Mouse (Mus musculus): ENCODE results near the gene Nrxn1. TPM values are rescaled to one million over a fixed set of nuclear protein-coding genes. Genes with fewer than 3 reads are reported as not detected.
"Not testable (repeated sequence)": the region's sequence is repeated elsewhere in the genome, so short reads cannot be mapped to it uniquely, and the experiment has no call there.

Nrxn1 gene
- total RNA-seq, 4 experiments from 2014 or later, result 1.3 to 3.6 (median 2.6) TPM

DNA sequence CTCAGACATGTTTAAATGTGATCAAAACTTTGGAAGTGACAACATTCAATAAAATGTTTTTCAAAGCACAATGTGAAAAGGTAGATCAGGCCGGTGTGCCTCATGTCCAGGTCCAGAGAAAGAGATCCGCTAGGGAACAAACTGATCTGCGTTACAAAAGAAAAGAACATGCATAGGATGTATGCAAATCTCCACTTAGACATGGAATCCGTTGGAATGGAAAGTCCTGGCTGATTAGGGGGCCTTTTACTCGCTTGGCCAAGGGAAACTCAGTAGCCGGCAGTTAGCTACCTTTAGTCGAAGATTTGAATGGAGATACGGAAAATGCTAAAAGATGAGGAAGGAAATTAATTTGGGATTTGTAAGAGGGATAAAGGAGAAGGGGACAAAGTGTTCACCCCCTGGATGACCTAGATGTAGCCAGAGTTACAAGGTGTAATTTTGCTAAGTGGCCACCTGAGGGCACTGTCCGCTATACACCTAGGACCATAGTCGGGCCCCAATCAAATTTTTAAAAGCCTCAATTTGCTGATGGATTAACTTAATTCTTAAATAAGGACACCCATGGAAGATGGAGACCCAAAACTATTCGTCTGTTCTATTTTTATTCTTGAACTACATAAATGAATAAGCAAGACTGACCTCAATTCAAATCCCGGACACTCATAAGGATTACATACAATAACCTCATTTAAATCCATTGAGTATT is 508.9 kb downstream of the Nrxn1 start:
- DNase-seq (ENCODE audit: low spot score), result no peak

DNA sequence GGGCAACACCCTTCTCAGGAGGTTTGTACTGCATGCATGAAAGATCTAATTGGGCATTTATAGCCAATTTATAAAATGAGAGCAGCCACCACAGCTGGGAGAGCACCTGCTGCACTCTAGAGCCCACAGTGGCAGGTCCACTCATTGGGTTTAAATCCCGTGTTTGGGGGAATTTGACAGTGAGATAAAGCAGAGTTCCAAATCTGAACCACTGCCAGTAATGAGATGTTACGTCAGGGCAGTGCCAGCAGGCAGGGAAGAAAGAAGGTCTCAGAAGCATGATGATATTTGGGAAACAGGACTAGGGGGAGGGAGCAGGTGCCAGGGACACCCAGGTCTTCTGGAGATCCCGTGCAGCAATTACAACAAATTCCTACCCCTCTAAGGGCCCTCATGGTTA is 509.7 kb downstream of the Nrxn1 start:
- DNase-seq (ENCODE audit: low spot score), result no peak

DNA sequence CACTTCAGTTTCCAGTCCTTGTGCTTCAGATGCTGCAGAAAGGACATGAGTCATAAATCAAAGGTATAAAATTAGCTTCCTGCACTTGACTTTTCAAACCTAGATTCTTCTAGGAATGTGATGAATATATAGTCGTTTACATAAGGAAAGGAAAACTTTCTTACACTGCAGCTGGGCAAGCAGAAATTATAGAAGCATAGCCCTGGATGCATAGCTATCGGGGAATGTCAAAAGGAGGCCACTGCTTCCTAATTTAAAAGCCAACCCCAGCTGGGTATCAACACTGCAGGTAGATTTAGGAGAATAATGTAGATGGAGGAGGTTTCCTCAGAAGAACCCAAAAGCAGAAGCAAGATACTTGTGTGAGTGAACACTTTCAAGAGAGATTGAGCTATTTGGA is 523.0 kb downstream of the Nrxn1 start:
- no peak for DNase-seq (ENCODE audit: low spot score)

DNA sequence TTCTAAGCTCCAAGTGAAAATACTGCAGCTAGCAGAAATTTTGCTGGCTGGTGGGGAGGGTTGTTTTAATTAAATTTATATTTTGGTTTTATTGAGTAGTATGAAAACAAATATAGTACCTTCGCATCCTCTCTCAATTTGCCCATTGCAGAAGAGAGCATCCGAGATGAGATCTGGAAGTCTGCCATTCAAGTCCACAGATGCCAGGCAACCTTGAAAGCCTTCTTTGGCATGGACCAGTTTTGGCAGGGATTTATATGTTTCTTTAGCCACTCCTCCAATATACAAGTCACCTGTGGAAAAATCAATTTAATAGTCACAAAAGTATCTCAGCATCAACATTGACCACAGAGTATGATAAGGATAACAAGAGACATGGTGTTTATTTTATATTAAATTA is 527.7 kb downstream of the Nrxn1 start:
- DNase-seq (ENCODE audit: low spot score), result no peak

DNA sequence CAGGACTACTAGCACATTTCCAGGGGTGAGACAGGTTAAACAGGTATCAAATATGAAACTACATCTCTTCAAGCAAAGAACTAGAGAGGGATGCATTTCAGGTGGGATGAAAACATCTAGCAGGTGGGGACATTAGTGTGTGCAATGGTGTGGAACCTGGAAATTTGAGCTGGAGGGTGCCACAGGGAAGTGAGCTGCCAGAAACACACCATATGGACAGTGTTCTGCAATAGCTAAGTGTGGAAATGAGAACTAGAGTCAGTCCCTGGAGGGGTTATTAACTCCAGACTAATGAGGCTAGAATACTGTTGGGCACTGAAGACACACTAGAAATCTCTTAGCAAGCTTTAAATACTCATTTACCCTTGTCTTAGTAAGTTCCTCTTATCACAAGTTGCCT is 536.5 kb downstream of the Nrxn1 start:
- no peak for DNase-seq (ENCODE audit: low spot score)

DNA sequence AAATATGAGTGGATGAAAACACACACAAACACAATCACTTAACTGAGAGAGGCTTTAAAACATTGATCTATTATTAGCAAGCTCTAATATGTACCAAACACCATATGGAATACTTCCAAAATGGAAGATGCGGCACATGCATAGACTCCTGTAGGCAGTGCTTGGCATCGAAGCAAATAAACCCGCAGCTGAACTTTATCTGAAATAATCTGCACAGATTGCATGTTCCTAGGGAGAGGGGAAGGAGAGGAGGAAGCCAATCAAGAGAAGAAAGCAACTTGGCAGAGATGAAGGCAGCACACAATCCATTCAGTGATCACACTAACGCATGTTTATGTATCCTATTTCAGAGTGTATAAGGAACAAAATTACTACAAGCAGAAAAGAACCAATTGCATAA is 542.5 kb downstream of the Nrxn1 start:
- no peak for DNase-seq (ENCODE audit: low spot score)

DNA sequence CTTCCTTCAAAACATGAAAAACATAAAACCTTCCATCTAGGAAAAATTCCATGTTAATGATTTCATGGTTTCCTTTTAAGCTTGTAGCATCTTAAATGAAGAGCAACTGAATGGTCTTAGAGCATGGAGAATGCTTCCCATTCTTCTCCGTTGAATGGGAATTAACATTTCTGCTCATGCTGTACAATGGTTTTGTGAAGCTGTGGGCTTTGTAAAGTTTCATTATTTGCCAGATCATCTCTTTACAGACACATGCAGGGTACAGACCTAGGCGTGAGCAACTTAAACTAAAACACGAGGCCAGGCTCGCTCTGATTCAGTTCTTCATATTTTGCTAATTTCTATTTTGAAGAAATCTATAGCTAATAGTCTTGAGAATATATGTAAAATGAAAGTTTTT is 546.1 kb downstream of the Nrxn1 start:
- no peak for DNase-seq (ENCODE audit: low spot score)

DNA sequence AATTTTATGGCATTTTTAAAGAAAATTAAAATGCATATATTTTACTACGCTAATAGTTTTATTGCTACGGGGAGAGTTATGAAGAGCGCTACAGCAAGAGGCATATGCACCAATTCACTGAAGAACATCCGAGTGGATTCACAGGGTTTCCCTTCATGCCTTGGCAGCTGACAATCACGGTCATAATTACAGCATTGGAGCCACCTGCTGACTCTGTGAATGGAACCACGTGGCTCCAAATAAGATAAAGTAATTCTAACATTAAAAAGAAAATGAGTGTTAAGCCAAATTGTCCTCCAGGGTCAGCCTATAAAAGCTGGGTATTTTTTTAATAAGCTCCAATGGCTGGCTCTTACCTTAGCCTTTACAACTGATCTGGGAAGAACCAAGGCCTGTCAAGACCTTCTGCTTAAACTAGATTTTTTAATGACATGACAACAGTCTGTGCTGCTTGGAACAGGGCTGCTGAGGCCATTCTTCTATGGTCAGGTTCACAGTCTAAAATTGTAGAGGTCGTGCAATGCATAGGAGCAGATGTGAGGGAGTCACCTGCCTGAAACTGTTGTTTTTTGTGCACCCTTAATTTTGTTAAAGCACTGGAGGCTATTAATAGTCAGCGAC is 548.1 kb downstream of the Nrxn1 start:
- DNase-seq (ENCODE audit: low spot score), result no peak

DNA sequence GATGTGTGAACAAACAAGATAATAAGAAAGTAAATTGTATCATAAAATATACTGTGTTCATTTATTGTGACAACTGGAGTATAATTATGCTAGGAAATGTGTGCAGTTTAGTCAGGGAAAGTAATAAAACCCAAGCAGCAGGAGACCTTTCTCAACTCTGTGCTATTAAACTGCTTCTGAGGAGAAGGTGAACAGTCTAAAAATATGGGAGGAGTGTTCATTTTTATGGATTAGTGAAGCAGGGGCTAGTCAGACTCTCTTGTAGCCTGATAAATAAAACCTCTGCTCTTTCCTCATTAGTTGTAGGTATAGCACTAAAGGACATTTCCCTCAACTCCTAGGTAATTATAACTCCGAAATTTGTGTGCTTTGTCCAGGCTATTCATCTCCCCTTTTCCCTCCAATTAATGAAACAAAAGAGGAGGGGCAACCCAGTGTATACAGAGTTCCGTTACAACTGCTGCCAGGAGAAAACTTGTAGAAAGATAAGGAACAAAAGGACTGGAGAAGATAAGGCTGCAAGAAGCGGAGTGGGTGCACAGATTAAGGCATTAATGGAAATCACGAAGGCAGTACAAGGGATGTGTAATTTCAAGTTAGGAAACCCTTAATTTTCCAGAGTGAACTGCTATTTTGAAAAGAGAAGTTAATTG is 548.8 kb downstream of the Nrxn1 start:
- no peak for DNase-seq (ENCODE audit: low spot score)

DNA sequence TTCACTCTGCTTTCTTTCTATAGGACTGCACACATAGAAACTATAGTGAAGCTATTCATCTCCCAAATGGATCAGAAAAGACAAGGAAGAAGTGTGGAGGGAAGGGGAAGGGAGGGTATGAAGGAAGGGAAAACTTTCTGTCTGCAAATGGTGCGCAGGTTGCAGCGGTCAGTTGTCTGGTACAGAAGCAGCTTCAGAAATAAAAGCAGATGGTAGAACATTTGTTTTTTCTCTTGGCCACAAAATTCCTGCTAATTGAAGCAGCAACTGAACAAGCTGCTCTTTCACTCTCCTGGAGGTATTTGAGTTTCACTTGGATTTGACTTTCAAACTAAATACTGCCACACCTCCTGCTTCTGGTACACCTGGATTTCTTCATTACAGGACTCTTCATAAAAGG is 561.4 kb downstream of the Nrxn1 start:
- no peak for DNase-seq (ENCODE audit: low spot score)

DNA sequence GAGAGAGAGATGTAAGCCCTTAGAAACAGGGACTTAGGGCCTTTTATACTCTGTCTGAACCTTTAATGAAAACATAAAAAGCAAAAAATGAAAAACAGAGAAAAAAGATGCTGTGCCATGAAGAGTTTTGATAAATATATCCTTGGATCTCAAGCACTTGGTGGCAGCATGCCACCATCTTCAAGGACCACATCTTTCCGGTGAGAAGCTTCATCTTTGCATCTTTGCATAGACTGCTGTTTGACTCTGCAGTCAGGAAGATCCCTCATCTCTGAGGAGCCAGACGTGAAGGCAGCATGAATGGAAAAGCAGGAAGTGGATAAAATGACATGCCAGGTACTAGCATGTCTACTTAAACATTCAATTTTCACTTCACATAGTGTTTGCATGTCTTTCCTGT is 586.8 kb downstream of the Nrxn1 start:
- no peak for DNase-seq (ENCODE audit: low spot score)

DNA sequence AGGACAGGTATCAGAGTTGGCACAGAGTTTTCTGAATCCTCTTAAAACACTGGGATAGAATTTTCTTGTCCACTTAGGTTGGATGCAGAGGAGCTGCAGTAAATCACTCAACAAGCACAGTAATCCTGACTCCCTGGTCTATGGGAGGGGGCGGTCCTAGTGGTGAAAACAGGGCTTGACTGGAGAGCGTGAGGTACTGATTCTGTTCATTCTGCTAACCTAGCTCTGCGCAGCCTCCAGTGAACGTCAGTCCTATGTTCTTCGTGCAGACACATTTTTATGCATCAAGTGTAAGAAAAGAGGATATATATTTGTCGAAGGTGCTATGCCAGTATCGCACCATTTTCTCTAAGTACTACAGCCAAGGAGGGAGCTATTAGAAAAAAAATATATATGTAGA is 588.9 kb downstream of the Nrxn1 start:
- DNase-seq (ENCODE audit: low spot score), result not testable (repeated sequence)

DNA sequence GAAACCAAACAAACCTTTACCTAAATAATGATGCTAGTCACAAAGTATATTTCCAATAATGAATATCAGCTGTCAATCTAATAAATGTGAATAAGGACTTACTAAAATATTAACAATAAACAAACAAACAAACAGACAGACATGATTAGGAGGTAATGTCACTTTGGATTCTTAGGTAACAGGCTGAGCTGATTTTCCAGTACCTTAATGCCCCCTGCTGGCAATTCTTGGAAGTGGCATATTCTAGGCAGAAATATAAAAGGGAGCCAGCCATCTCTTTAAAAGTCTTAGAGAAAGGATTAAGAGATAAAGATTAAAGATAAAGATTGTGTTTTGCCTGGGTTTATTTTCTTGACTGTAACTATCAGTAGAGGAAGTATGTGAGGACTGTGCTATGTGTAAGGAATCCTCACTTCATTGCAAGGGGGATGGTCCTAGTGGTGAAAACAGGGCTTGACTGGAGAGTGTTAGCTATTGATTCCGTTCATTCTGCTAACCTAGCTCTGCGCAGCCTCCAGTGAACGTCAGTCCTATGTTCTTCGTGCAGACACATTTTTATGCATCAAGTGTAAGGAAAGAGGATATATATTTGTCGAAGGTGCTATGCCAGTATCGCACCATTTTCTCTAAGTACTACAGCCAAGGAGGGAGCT is 591.7 kb downstream of the Nrxn1 start:
- DNase-seq (ENCODE audit: low spot score), result peak; percentile 6

DNA sequence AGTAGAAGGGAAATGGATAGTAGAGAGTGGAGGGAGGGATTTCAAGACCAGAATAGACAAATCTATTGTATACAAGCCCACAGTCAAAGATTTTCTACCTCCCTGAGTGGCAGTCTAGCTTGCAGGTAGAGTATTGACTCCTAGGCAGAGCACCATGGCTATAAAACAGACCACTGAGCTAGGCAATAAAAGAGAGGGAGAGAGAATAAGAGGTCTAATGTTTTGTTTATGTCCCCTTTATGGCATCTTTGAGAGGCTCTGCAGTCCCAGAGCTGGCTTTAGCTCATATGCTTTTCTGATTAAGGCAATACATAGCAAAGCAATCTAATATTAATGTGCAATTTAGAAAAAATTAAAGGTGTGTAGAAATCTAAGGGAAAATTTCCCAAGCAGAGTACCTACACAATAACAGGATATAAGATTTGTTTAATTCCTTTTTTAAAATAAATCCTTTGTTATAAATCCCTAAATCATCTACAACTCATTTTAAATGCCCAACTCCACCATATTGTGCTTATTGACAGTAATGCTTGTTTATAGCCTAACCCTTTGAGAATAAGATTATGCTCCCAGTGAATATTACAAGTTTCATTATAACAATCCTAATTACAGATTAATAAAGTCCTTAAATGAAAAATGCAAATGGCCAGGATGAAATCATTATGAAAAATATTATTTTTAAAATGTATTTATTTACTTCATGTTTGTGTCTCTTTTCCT is 613.2 kb downstream of the Nrxn1 start:
- no peak for DNase-seq (ENCODE audit: low spot score)

DNA sequence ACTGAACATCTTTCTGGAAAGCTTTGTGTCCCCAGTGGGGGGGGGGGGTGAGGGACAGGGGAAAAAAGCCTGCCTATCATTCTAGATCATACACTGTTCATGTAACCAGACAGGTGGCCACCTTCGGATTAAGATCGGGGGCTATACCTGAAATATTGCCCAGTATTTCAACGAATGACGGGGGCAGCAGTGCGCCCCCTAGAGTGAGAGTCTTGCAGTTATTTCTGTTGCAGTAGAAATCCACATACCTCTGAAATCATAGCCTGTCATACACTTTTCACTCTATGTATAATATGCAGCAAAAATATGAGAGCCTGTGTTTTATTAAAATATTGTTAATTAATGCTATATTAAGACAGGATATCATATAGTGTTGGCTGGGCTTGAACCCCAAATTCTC is 636.1 kb downstream of the Nrxn1 start:
- no peak for DNase-seq (ENCODE audit: low spot score)

DNA sequence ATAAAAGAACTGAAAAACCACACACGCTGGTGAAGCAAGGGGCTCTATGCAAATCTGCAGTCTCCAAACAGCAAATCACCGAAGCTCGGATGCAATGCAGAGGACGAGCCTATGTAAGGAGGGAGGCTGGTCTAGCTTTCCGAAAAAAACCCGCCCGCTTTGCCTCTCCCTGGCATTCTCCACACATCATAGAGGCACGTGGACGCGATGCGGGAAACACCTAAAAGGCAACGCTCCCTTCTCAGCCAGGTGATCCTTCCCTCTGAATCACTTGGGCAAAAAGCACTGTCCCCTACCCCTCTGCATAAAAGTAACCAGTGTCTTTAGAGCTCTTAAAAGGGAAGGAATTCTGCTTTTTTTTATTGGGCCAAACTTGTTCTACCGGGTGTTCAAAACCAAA is 637.0 kb downstream of the Nrxn1 start:
- no peak for DNase-seq (ENCODE audit: low spot score)

DNA sequence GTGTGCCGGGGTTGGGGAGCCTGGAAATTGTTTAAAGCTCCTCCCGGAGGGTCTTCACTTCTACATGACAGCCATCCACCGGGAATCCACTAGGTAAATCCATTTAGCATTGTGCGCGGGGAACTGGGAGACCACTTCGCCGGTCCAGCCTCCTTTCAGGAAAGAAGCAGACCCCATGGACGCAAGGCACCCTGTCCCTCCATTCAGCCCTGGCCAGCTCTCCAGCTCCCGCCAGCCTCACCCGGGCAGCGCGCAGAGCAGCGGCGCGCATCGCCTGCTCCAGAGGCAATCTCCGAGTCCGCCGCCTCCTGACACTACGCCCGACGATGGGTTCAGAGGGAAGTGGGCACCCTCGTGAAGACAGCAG is 637.5 kb downstream of the Nrxn1 start:
- DNase-seq (ENCODE audit: low spot score), result no peak

DNA sequence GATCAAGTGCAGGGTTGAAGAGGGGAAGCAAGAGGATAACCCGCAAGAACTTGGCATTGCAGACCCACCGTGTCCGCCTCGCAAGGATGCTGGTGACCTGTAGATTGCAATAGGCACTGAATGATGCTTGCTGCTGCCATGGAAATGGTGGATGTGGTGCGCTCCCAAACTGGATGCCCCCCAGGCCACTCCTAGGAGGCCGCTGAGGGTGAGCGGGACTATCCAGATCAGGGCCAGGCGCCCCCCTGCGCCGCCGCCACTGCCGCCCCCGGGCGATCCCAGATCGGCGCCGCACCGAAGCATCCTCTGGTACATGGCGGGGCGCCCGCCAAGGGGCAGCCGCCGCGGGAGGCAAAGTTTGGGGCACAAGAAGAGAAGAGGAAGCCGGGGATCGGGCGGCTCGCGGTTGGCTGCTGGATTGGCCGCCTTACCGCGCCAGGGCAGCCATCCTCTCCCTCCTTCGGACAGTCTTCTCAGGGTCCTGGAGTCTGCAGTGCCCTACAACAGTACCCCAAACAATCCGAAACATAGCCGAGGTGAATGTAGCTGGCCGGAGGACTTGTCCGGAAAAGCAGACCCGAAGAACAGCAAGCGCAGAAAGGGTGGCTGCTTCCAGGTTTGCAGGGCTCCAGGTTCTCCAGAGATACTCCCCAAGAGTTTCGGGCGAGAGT is 638.0 kb downstream of the Nrxn1 start:
- DNase-seq (ENCODE audit: low spot score), result no peak

DNA sequence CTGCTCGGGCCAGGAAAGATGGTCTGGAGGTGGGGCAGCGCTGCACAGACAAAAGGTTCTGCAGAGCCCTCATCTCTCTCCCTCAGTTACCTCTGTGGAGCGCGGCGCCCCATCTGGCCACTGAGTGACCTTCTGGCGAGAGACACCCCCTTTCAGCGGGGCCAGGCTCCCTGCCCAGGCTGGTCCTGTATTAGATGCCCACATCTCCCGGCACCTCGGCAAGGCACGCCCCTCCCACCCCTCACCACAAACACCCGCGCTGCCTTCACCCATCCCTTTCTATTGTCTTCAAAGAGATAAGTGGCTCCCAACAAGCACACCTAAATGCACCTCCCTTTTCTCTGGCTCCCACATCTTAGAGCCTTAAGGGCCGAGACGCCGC is 638.5 kb downstream of the Nrxn1 start:
- no peak for DNase-seq (ENCODE audit: low spot score)

DNA sequence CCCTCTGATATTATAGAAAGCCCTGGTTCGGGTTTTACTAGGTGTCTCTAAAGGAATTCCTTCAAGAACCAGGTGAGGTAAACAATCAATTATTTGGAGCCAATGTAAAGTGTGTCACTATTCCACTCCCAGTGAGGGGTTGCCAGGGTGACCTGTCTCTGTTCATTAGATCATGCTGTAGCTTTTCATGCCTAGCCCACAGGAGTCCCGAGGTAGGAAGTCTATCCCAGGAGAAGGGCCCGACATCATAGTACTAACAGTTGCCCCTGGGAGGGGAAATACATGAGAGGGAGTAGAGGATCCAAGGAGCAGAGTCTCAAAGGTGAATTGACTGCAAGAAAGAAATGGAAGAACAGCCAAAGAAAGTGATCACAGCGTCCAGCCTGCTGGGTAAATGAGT is 639.6 kb downstream of the Nrxn1 start:
- no peak for DNase-seq (ENCODE audit: low spot score)

DNA sequence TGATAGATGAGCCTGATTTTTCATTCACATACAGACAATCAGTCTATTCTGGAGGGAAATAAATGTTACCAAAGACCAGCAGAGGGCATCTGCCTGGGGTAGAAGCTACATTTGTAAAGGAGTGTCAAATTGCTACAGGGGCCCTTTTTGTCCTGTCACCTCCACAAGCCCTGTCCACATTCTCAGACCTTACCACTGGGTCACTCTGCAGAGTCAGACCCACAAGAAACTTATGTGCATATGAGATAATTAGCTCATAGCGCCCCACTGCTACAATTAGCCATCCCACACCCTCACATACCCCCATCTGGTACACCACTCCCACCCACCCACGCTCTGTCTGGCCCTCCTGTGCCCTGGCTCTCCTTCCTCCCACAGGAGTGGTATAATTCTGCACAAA is 640.1 kb downstream of the Nrxn1 start:
- DNase-seq (ENCODE audit: low spot score), result no peak

DNA sequence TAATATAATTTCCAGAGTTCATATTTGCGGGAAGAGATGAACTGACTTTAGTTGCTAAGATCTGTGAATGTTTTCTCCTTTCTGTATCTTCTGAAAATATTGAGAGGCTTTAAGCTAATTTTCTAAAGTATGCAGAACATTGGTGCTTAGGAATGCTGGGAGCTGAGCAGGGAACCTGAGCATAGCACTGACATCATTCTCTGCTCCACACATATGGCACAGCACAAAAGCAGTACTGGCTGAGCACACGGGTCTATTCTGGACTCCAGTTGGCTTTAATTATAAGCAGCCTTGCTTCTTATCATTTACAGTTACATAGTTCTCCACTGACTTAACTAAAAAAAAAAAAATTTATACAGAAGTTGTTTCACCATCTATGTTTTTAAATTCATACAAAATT is 641.5 kb downstream of the Nrxn1 start:
- DNase-seq (ENCODE audit: low spot score), result no peak
